ENCODE assay signal across 10 mouse cellular contexts in genomic region chr10:122498551-122498950, GRCm38 (mm10).
"Had no signal": no experiment of that assay in that cellular context is flagged by ENCODE, and none has a peak within 500 bp of the region (broad histone marks: within the 10 kb centered on the region; RNA-seq: fewer than 3 reads in every experiment).

No protein-coding gene starts in this region.

- H3K4me3 ChIP-seq: left cerebral cortex, adult 2 months; limb, embryonic 15.5 days; liver, embryonic 12.5 days; midbrain, embryonic 15.5 days; neural tube, embryonic 12.5 days had no signal

- H3K4me2 ChIP-seq: limb, embryonic 15.5 days; liver, embryonic 12.5 days; midbrain, embryonic 15.5 days; neural tube, embryonic 12.5 days had no signal

- H3K9ac ChIP-seq: limb, embryonic 15.5 days; liver, embryonic 12.5 days; midbrain, embryonic 15.5 days; neural tube, embryonic 12.5 days had no signal

- H3K9me3 ChIP-seq: limb, embryonic 15.5 days; midbrain, embryonic 15.5 days; neural tube, embryonic 12.5 days had no signal

- DNase-seq: kidney, adult 18-20 months; kidney, postnatal 25 days; thymus, adult 2 months; thymus, postnatal 25 days had no signal

- H3K36me3 ChIP-seq: limb, embryonic 15.5 days; liver, embryonic 12.5 days; midbrain, embryonic 15.5 days; neural tube, embryonic 12.5 days had no signal

- H3K27me3 ChIP-seq: limb, embryonic 15.5 days; liver, embryonic 12.5 days; midbrain, embryonic 15.5 days; neural tube, embryonic 12.5 days had no signal

- ATAC-seq: liver, embryonic 12.5 days; lung, postnatal 0 days; midbrain, embryonic 15.5 days had no signal

- H3K27ac ChIP-seq: left cerebral cortex, adult 2 months; limb, embryonic 15.5 days; liver, embryonic 12.5 days; midbrain, embryonic 15.5 days; neural tube, embryonic 12.5 days had no signal

- H3K4me1 ChIP-seq: limb, embryonic 15.5 days; liver, embryonic 12.5 days had no signal
